Mouse (Mus musculus): Measurements from ENCODE around the gene Gm34653.
"Not testable (repeated sequence)": the region's sequence is repeated elsewhere in the genome, so short reads cannot be mapped to it uniquely, and the experiment has no call there.

Gm34653 gene

GRCm38 (mm10) chr2:34815893-34816292 lies 16.9 kb upstream of the Gm34653 start:
- not testable (repeated sequence) for DNase-seq (ENCODE audit: low read depth, low spot score)

- no peak for DNase-seq (ENCODE audit: low read depth, low spot score)
These were observed 14.3 kb upstream of the Gm34653 start for GRCm38 (mm10) chr2:34818492-34818891.

DNA sequence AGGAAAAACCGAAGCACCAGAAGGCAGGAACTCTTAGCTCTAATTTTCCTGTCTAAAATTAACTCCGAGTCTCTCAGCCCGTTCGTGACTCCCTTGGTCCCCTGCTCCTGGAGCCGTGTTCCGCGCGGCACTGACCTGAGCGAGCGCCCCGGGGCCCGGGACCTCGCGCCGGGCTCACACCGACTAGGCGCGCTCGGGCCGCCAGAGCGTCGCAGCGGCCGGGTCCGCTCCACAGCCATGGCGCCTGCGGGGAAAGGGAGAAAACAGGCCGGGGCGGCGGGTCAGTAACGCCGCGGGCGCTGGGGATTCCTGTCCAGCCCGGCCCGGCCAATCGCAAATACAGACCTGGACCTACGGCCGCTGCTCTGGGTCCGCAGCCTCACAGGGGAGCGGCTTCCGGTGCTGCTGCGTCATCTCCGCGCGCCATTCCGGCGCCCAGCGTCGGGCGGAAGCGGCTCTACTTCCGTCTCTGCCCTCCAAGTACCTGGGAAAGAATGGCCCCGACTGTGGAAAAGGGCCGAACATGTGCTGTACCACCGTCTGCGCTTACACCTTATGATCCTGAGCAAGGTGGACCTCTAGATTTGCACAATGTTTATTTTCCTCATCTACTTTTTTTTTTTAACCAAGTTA lies 6.9 kb upstream of the Gm34653 start, which contains the start of gene Fbxw2:
Fbxw2 (minus strand) TSS at position 485 of the 633 bp plus-strand sequence.
- DNase-seq (ENCODE audit: low read depth, low spot score): peak; percentile 77

DNA sequence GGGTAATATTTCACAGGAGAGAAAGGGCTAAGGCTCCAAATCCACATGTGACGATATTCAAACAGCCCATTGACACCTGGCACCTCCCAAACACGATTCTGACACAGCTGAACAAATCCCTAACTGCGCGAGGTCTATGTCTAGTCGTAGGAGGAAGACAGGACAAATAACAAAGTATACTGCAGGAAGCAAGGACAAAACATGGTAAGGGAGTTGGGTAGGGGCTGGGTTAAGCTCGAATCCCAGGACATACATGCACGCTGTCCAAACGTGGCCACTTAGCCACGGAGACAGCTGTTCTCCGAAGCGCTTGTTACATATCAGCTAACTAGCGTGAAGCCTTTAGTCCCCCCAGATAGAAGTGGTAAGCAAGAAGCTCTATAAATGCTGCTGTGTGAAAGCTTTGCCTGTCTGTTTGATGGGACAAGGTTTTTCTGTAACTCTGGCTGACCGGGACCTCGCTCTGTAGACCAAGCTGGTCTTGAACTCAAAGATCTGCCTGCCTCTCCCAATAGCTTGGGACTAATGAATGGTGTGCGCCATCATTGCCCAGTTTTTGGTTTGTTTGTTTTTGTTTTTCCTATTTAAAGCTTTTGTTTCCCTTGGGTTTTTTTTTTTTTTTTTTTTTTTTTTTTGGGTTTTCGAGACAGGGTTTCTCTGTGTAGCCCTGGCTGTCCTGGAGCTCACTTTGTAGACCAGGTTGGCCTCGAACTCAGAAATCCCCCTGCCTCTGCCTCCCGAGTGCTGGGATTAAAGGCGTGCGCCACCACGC lies 6.2 kb upstream of the Gm34653 start:
- DNase-seq (ENCODE audit: low read depth, low spot score): no peak

DNA sequence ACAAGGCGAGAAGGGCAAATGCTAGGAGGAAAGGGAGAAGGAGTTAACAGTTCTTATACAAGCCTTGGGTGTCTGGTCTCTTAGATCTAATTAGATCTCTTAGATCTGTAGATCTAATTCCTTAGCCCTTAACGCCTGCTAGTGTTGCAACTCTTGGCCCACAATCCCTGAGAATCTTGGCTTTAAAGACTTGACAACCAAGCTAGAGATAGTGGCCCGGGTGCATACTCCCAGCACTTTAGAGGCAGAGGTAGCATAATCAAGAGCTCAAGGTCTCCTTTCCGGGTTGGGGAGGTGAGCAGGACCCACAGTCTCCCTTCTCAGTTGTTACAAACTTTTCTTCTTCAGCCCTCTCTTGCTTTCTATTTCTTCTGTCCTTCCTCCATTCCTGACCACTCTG lies 5.2 kb upstream of the Gm34653 start:
- no peak for DNase-seq (ENCODE audit: low read depth, low spot score)

DNA sequence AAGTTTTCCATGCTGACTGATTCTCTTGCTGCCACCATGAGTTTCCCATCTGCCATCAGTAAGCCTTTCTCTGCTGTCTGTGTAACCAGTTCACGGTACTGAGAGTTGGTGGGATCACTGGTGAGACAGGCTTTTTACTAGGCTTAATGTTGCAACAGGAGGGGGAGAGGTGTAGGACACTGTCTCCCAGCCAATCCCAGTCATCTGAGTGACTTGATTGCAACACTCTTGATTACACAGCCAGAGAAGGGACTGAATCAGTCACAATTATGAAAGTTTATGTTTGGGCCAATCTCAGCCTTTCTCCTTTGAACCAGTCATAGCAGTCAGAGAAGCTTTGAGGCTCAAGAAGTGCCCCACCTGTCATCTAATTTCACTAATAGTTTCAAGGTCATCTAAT lies 4.8 kb upstream of the Gm34653 start:
- DNase-seq (ENCODE audit: low read depth, low spot score): no peak

DNA sequence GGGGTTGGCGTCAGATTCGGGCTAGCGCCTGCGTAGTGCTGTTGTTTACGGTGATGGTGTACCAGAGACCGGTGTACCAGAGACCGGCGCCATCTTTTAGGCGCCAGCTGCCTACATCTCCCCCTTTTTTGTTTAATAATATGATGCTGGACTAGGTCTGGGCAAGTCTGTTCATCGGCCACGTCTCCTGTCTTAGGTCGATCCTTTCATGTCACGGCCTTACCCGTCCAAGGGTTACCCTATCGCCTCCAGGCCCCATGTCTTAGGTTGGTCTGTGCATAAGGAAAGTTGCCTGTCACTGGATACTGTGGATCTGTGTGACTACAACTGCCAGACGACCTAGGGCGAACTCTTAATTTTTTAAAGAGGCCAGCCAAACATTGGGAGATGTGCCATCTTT lies 2.7 kb upstream of the Gm34653 start:
- not testable (repeated sequence) for DNase-seq (ENCODE audit: low read depth, low spot score)

GRCm38 (mm10) chr2:34833624-34834023 lies 817 bp downstream of the Gm34653 start:
- no peak for DNase-seq (ENCODE audit: low read depth, low spot score)

DNA sequence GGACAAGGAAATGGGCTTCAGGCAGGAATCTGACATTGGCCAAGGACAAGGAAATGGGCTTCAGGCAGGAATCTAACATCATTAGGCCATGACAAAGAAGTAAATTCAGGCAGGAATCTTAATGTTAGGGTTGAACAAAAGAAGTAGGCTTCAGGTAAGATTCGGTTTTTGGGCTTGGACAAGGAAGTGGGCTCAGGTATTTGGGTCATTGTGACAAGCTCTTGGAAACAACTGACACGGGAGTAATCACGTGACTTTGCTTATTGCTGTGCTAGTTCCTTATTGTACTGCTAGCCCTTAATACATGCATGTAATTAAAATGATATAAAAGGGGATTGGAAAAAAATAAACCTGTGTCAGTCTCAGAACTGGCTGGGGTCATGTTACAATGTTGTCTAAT lies 2.9 kb downstream of the Gm34653 start:
- DNase-seq (ENCODE audit: low read depth, low spot score): no peak

GRCm38 (mm10) chr2:34840143-34840542 lies 7.3 kb downstream of the Gm34653 start:
- DNase-seq (ENCODE audit: low read depth, low spot score): not testable (repeated sequence)

- no peak for DNase-seq (ENCODE audit: low read depth, low spot score)
These were observed 8.9 kb downstream of the Gm34653 start for GRCm38 (mm10) chr2:34841706-34842105.

DNA sequence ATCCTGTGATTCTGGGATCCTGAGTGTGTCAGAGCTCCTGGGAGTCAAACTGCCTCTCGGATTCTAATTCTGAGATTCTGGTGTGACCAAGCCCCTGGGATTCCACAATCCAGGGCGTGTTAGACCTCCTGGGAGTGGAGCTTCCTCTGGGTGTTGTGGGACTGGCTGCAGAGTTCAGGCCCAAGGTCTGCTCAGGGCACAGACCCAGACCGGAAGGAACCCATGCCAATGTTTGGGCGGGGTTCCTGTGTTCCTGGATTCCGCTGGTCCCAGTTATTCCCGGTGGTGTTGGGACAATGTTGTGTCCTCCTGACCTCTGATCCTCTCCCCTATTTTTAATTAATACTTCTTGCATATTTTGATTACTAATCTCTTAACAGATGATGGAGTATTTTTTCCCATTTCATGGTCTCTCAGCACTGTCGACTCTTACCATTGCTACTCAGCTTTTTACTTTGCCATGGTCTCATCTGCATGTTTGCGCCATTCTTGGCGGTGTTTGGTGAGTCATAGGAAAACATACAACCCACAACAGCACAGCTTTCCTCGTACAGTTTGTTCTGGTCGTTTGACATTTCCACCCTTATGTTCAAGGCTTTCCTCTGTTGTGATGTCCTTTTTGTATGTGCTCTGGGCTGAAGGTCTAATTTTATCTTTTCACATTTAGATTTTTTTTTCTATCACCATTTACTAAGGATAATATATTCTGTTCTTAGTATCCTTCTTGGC lies 10.6 kb downstream of the Gm34653 start:
- DNase-seq (ENCODE audit: low read depth, low spot score): no peak

GRCm38 (mm10) chr2:34847702-34848101 lies 14.9 kb downstream of the Gm34653 start:
- DNase-seq (ENCODE audit: low read depth, low spot score): no peak

DNA sequence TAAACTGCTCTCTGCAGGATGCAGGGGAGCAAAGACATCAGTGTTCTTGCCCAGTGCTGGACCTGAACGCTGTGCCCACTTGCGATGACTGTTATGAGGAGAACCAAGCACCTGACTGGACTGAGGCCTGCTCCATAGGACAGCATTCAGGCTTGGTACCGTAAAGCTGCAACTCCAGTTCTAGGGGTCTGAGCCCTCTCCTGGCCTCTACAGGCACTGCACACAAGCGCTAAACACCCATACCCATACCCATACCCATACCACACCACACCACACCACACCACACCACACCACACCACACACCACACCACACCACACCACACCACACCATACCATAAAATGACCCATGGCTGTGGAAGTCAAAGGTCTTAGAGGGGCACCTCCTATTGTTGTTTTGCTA lies 22.5 kb downstream of the Gm34653 start:
- DNase-seq (ENCODE audit: low read depth, low spot score): no peak

DNA sequence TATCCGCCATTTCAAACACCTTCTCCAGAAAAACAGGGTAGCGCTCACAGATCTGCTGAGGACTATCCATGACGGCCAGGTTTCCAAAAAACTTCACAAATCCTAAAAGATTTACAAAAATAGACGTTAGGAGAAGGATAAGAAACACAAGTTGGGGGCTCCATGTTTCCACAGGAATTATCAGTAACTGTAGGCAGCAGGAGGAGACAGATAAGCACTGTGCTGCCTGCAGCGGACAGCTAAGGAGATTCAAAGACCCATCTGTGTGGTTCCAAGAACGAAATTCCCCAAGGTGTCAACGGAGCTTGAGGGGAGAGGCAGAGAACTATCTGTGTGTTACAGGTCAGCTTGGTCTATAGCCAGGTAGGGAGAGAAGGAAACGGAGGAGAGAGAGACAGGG lies 24.9 kb downstream of the Gm34653 start:
- no peak for DNase-seq (ENCODE audit: low read depth, low spot score)

GRCm38 (mm10) chr2:34869680-34870079 lies 36.9 kb downstream of the Gm34653 start:
- peak; percentile 82 for DNase-seq (ENCODE audit: low read depth, low spot score)

- peak; percentile 100 for DNase-seq (ENCODE audit: low read depth, low spot score)
These were observed 38.0 kb downstream of the Gm34653 start for GRCm38 (mm10) chr2:34870520-34871474.

GRCm38 (mm10) chr2:34874271-34874670 lies 41.5 kb downstream of the Gm34653 start, which contains the start of gene Cutal:
TSS of gene Cutal (plus strand) at chr2:34874396.
- DNase-seq (ENCODE audit: low read depth, low spot score): no peak

- DNase-seq (ENCODE audit: low read depth, low spot score): no peak
These were observed 42.1 kb downstream of the Gm34653 start, which contains the start of gene Psmd5 for GRCm38 (mm10) chr2:34874816-34875345. TSS of gene Psmd5 (minus strand) at chr2:34874968.

- DNase-seq (ENCODE audit: low read depth, low spot score): no peak
These were observed 47.2 kb downstream of the Gm34653 start for GRCm38 (mm10) chr2:34880054-34880453.

- no peak for DNase-seq (ENCODE audit: low read depth, low spot score)
These were observed 50.0 kb downstream of the Gm34653 start for GRCm38 (mm10) chr2:34882757-34883156.

Measured in c-Kit-negative CD71-positive TER-119-positive erythroid progenitor cells, embryonic 14.5 days (primary cell).